Comparison of ENCODE assay signal across 9 mouse cellular contexts in genomic region chr7:34925208-34925607, GRCm38 (mm10). TPM values are rescaled to one million over a fixed set of nuclear protein-coding genes. Genes with fewer than 3 reads are reported as not detected.
DNase-seq lines count a peak whose midpoint lies in the region; ATAC-seq and TF ChIP-seq lines count a peak whose summit lies in the region.
"Had no signal": no experiment of that assay in that cellular context is flagged by ENCODE, and none has a peak within 500 bp of the region (broad histone marks: within the 10 kb centered on the region; RNA-seq: fewer than 3 reads in every experiment).

No protein-coding gene starts in this region.

- no peak overlapping the region for H3K9ac ChIP-seq in kidney, embryonic 14.5 days (ENCODE audit: low read depth, low read length)
- H3K9ac ChIP-seq in forebrain, embryonic 12.5 days, result no peak overlapping the region

- H3K4me1 ChIP-seq in cerebellum, adult 2 months (ENCODE audit: control insufficient read depth, insufficient read depth, low read length), result peaks cover 7% of the 10 kb centered on the region; the same call in 1 of the 2 replicates
- H3K4me1 ChIP-seq in kidney, embryonic 14.5 days (ENCODE audit: control insufficient read depth, insufficient read depth, low read length), result peaks cover 13% of the 10 kb centered on the region
- H3K4me1 ChIP-seq in forebrain, embryonic 12.5 days, result peaks cover 12% of the 10 kb centered on the region

- no peaks in the 10 kb centered on the region for H3K9me3 ChIP-seq in kidney, embryonic 14.5 days (ENCODE audit: control insufficient read depth, low read length)
- H3K9me3 ChIP-seq in forebrain, embryonic 12.5 days, result no peaks in the 10 kb centered on the region

- 22% methylated on average over 5 of the region's 5 CpGs for WGBS in cerebellum, adult 2 months
- 84% methylated on average over 5 of the region's 5 CpGs for WGBS in kidney, embryonic 14.5 days
- WGBS in forebrain, embryonic 12.5 days, result 90% methylated on average over 5 of the region's 5 CpGs

- no peak overlapping the region for H3K27ac ChIP-seq in cerebellum, adult 2 months (ENCODE audit: insufficient read depth, low read length)
- no peak overlapping the region for H3K27ac ChIP-seq in kidney, embryonic 14.5 days (ENCODE audit: low read depth, low read length)
- no peak overlapping the region for H3K27ac ChIP-seq in forebrain, embryonic 12.5 days

- TF ChIP-seq POLR2A in cerebellum, adult 2 months (IDR thresholded peaks at IDR 0.05; ENCODE audit: borderline replicate concordance, insufficient read depth, low read length), result no peak

- H3K4me2 ChIP-seq in kidney, embryonic 14.5 days (replicated peaks; ENCODE audit: low read depth, low read length), result no peak overlapping the region
- no peak overlapping the region for H3K4me2 ChIP-seq in forebrain, embryonic 12.5 days

- peak; percentile 24 to 29 for DNase-seq in cerebellum, adult 2 months
- no peak for DNase-seq in cerebellum, adult 11 months
- peak; percentile 76 for DNase-seq in kidney, adult 18-20 months
- DNase-seq in right cerebral cortex, postnatal 14 days, result peak; percentile 64
- no peak for DNase-seq in right cerebral cortex, postnatal 36 days (ENCODE audit: low spot score in 2 of 2)
- DNase-seq in skeletal muscle tissue, adult 2 months (ENCODE audit: low read depth, low spot score), result peak; percentile 35
- DNase-seq: liver had no signal

- no peak for ATAC-seq in kidney, embryonic 14.5 days (ENCODE audit: low FRiP score, low TSS enrichment)
- ATAC-seq in forebrain, embryonic 12.5 days (ENCODE audit: low FRiP score), result no peak

- H3K27me3 ChIP-seq in cerebellum, adult 2 months (ENCODE audit: control insufficient read depth, insufficient read depth, low read length), result no peaks in the 10 kb centered on the region
- no peaks in the 10 kb centered on the region for H3K27me3 ChIP-seq in kidney, embryonic 14.5 days (ENCODE audit: control insufficient read depth, insufficient read depth, low read length)
- no peaks in the 10 kb centered on the region for H3K27me3 ChIP-seq in forebrain, embryonic 12.5 days

- no peak overlapping the region for H3K4me3 ChIP-seq in cerebellum, adult 2 months (replicated peaks; ENCODE audit: insufficient read depth, low read depth, low read length)
- H3K4me3 ChIP-seq in kidney, embryonic 14.5 days (ENCODE audit: low read length), result no peak overlapping the region
- H3K4me3 ChIP-seq in forebrain, embryonic 12.5 days (replicated peaks), result no peak overlapping the region

- TF ChIP-seq CTCF in cerebellum, adult 2 months (IDR thresholded peaks at IDR 0.05; ENCODE audit: borderline replicate concordance, insufficient read depth, low read depth, low read length), result no peak

- peaks cover 26% of the 10 kb centered on the region for H3K36me3 ChIP-seq in kidney, embryonic 14.5 days (ENCODE audit: control insufficient read depth, insufficient read depth, low read length)
- peaks cover 7% of the 10 kb centered on the region; the same call in 1 of the 2 replicates for H3K36me3 ChIP-seq in forebrain, embryonic 12.5 days (replicated peaks)

RNA-seq across cellular contexts. Expression of gene Pepd, which starts 13.0 kb away (rescaled TPM):
- polyA plus RNA-seq in cerebellum, adult 2 months (2012; rRNA removed), result 55.1 and 58.7 TPM in 2 replicates
- 109 and 122 TPM in 2 replicates for polyA plus RNA-seq in kidney, embryonic 14.5 days (2014; fragmentation: Nextera tagmentation; extraction: Ambion mirVana)
- polyA plus RNA-seq in forebrain, embryonic 12.5 days (2016; fragmentation: Nextera tagmentation; extraction: Ambion mirVana), result 54.9 and 58.6 TPM in 2 replicates

Comparison
In these comparisons a context has a peak if more than half of its experiments do, and no peak if none do; other contexts are left out.
1. DNase-seq: peak in cerebellum, adult 2 months (2 of 2), kidney, adult 18-20 months (single experiment), right cerebral cortex, postnatal 14 days (single experiment) and skeletal muscle tissue, adult 2 months (single experiment); none in cerebellum, adult 11 months (single experiment) and right cerebral cortex, postnatal 36 days (0 of 2).